ENCODE assay signal across 9 mouse cellular contexts in the genomic region with DNA sequence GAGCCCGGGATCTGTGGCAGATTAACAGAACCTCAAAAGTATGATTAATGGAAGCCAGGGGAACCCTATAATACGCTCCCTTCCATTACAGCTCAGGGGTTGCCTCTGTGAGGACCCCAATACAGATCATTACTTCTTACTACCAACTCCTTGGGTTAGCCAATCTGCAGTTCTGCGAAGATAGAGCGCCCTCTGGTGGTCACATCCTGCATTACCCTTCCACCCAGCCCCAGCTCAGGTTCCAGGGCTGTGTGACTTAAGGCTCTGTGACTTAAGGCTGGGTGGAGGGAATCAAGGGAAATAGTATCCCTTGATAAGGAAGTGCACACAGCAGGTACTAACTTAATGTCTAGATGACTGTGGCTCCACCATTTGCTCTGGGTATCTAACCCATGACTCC. TPM values are rescaled to one million over a fixed set of nuclear protein-coding genes. Genes with fewer than 3 reads are reported as not detected.
A peak's percentile ranks its signal among the peaks of the same experiment; 100 is the strongest.
DNase-seq lines count a peak whose midpoint lies in the region; ATAC-seq lines count a peak whose summit lies in the region.
"Had no signal": no experiment of that assay in that cellular context is flagged by ENCODE, and none has a peak within 500 bp of the region (broad histone marks: within the 10 kb centered on the region; RNA-seq: fewer than 3 reads in every experiment).

No protein-coding gene starts in this region.

- no peak for ATAC-seq in cerebellum, adult (ENCODE audit: insufficient number of reproducible peaks, low FRiP score, low TSS enrichment)
- ATAC-seq in intestine, embryonic 15.5 days, result 0 out of 2 replicates have a peak, but pooled peaks have one; percentile 21
- ATAC-seq: Patski had no signal

- H3K36me3 ChIP-seq in intestine, embryonic 15.5 days, result no peaks in the 10 kb centered on the region
- peaks cover 13% of the 10 kb centered on the region for H3K36me3 ChIP-seq in limb, embryonic 10.5 days

- no peak overlapping the region for H3K4me3 ChIP-seq in intestine, embryonic 15.5 days (replicated peaks)
- H3K4me3 ChIP-seq in limb, embryonic 10.5 days, result no peak overlapping the region

- no peak overlapping the region for H3K4me2 ChIP-seq in intestine, embryonic 15.5 days (replicated peaks)

- no peaks in the 10 kb centered on the region for H3K4me1 ChIP-seq in intestine, embryonic 15.5 days (replicated peaks)
- H3K4me1 ChIP-seq in limb, embryonic 10.5 days, result peaks cover 15% of the 10 kb centered on the region

- no peak overlapping the region for H3K27ac ChIP-seq in intestine, embryonic 15.5 days
- H3K27ac ChIP-seq in limb, embryonic 10.5 days, result no peak overlapping the region

- 20% methylated on average over 4 of the region's 4 CpGs for WGBS in intestine, embryonic 15.5 days
- WGBS in limb, embryonic 10.5 days, result 22% methylated on average over 4 of the region's 4 CpGs

- H3K9me3 ChIP-seq in intestine, embryonic 15.5 days, result no peaks in the 10 kb centered on the region
- H3K9me3 ChIP-seq in limb, embryonic 10.5 days (replicated peaks), result no peaks in the 10 kb centered on the region

- intact Hi-C loops in gastrocnemius, postnatal 14 days (cut with DNase I; ENCODE audit: low total_unique reads), result loop anchor here (5.0 to 10.0 kb wide), 3 partner anchors 136 to 233 kb away; no protein-coding TSS in a partner anchor

- DNase-seq in cerebellum, adult 11 months, result peak; percentile 79
- DNase-seq in cerebellum, postnatal 25 days, result peak; percentile 93 to 94
- peak; percentile 76 for DNase-seq in gastrocnemius, postnatal 14 days
- peak; percentile 90 for DNase-seq in limb, embryonic 10.5 days (ENCODE audit: low spot score)
- peak; percentile 27 to 64 for DNase-seq in monocyte, adult 2 months (ENCODE audit: low read depth in 1 of 2, low spot score in 2 of 2)
- peak; percentile 48 to 49 for DNase-seq in spleen, postnatal 36 days (ENCODE audit: low spot score in 2 of 2)

- H3K27me3 ChIP-seq in intestine, embryonic 15.5 days (replicated peaks), result no peaks in the 10 kb centered on the region
- H3K27me3 ChIP-seq in limb, embryonic 10.5 days (ENCODE audit: low read depth, poor library complexity, severe bottlenecking), result no peaks in the 10 kb centered on the region
- H3K27me3 ChIP-seq: Patski had no signal

- H3K9ac ChIP-seq in intestine, embryonic 15.5 days, result no peak overlapping the region

RNA-seq across cellular contexts. Expression of a gene that starts 25.7 kb away (rescaled TPM):
- under 1 TPM; 0.29 to 0.37 TPM for total RNA-seq in gastrocnemius, postnatal 14 days (2021)
- 6.3 and 8.4 TPM in 2 replicates for polyA plus RNA-seq in intestine, embryonic 15.5 days (2015; fragmentation: Nextera tagmentation; extraction: Ambion mirVana)
- polyA plus RNA-seq in limb, embryonic 10.5 days (2016; fragmentation: Nextera tagmentation; extraction: Ambion mirVana), result 15.5 and 17.5 TPM in 2 replicates
